Mouse (Mus musculus) spleen, adult 2 months (tissue): ENCODE measurements around the gene Zcchc4.

Experiments used
- CTCF ChIP-seq: fragments of 200-500 bp; IDR thresholded peaks from 2 replicates; pipeline ENCODE4 v1.5.1; 2011; ENCODE audit warnings: mild to moderate bottlenecking, inconsistent platforms; ENCODE audit not compliant: insufficient read depth, insufficient read length, insufficient replicate concordance; ENCODE audit errors: extremely low read depth
- POLR2A ChIP-seq: fragments of 200-500 bp; IDR thresholded peaks from 2 replicates; pipeline ENCODE4 v1.6.1; 2011; ENCODE audit warnings: low read depth, low read length, inconsistent platforms

- TF ChIP-seq POLR2A (no peak), CTCF (no peak)
Observed at GRCm38 (mm10) chr5:52775237-52775636, at the start of gene Zcchc4.
